Mouse (Mus musculus): Measurements from ENCODE around the gene Gsto1. TPM values are rescaled to one million over a fixed set of nuclear protein-coding genes. Genes with fewer than 3 reads are reported as not detected.

Gsto1 gene
- polyA plus RNA-seq, 1 experiment from 2014 or later = 161 TPM

DNA sequence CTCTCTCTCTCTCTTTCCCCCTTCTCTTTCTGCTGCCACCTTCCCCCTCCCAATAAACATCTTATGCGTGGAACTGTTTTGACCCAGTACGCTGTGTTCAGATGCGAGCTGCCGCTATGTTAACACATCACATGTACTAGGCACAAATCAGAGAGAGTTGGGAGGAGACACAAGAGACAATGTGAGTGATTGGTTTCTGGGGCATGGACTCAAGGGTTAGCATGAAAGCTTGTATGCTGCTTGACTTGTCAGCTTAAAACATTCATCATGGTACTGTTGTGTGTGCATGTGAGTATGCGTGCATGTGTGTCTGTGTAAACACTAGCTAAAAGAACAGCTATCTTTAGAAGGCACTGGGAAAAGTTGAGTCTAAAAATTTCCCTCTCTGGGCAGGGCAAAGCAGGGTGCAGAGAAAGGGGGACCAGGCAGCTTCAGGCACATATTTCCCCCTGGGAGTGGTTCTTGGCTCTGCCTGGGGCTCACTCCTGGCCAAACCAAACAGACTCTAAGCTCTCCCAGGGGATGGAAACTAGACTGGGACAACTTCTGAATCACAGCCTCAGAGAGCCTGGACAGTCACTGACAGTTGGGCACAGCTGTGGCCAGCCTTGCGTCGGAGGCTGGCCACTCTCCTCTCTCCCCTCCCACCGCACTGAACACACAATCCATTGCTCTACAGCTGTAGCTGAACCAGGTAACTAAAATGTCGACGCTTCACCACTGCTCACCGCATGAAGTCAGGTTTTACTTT is 37.0 kb downstream of the Gsto1 start:
- no peaks in the 10 kb centered on the region for H3K4me1 ChIP-seq (ENCODE audit: control insufficient read depth, insufficient read depth, low read length)
- H3K4me2 ChIP-seq (ENCODE audit: low read depth, low read length) = no peak overlapping the region
- 77% methylated on average over 11 of the region's 11 CpGs for WGBS
- H3K9me3 ChIP-seq (ENCODE audit: control insufficient read depth, low read length) = no peaks in the 10 kb centered on the region
- H3K36me3 ChIP-seq (ENCODE audit: control insufficient read depth, insufficient read depth, low read length) = no peaks in the 10 kb centered on the region
- H3K9ac ChIP-seq (replicated peaks; ENCODE audit: low read depth, low read length) = no peak overlapping the region
- no peaks in the 10 kb centered on the region for H3K27me3 ChIP-seq (ENCODE audit: control insufficient read depth, insufficient read depth, low read length)
- no peak overlapping the region for H3K4me3 ChIP-seq (ENCODE audit: low read depth, low read length)
- H3K27ac ChIP-seq (ENCODE audit: low read depth, low read length) = no peak overlapping the region
- no peak for ATAC-seq (ENCODE audit: low read depth)

DNA sequence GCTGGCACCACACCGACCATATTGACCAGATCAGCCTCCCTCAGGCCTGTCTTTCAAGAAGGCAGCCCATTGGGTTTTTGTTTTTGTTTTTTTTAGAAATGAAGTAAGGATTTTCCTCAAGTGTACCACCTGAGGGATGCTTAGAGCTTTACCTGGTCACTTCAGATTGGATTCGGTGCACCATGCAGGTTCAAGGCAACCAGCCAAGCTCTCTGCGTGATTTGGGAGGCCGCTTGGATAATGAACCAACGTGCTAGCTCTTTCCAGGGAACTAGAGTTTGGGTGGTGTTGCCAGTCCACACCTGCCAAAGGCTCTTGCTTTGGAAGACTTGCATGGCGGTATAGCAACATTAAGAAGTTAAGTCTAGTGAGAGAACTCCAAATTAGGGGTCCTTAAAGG is 38.3 kb downstream of the Gsto1 start:
- WGBS = 96% methylated on average over 6 of the region's 6 CpGs
- no peak overlapping the region for H3K4me2 ChIP-seq (ENCODE audit: low read depth, low read length)
- no peaks in the 10 kb centered on the region for H3K4me1 ChIP-seq (ENCODE audit: control insufficient read depth, insufficient read depth, low read length)
- no peaks in the 10 kb centered on the region for H3K36me3 ChIP-seq (ENCODE audit: control insufficient read depth, insufficient read depth, low read length)
- no peak overlapping the region for H3K4me3 ChIP-seq (ENCODE audit: low read depth, low read length)
- H3K27ac ChIP-seq (ENCODE audit: low read depth, low read length) = no peak overlapping the region
- no peak for ATAC-seq (ENCODE audit: low read depth)
- H3K27me3 ChIP-seq (ENCODE audit: control insufficient read depth, insufficient read depth, low read length) = no peaks in the 10 kb centered on the region
- H3K9ac ChIP-seq (replicated peaks; ENCODE audit: low read depth, low read length) = no peak overlapping the region
- H3K9me3 ChIP-seq (ENCODE audit: control insufficient read depth, low read length) = no peaks in the 10 kb centered on the region

DNA sequence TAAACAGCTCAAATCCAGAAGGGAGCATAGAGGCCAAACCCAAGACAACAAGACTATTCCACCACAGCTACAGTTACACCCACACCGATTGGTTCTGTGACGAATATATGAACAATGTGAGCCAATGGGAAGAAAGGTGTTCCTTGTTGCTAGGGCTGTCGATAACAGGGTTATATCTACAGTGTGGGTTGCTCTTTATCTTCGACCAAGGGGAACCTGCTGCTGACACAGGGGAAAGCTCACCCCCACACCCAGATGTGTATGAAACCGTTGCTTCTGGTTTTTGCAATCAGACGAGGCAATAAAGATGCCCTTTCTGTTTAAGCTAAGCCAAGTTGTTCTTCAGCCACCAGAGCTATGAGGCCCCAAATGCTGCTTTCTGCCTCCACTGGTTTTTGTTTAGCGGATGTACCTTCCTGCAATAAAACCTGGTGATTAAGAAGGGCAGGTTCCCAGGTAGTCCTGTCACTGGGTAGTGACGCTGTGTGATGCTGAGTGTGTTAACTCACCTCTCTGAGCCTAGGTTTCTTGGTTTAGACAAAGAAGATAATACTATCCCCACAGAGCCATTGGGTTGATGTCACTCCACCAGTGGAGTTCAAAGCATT is 43.8 kb downstream of the Gsto1 start:
- H3K4me2 ChIP-seq (ENCODE audit: low read depth, low read length) = no peak overlapping the region
- no peak overlapping the region for H3K4me3 ChIP-seq (ENCODE audit: low read depth, low read length)
- H3K4me1 ChIP-seq (ENCODE audit: control insufficient read depth, insufficient read depth, low read length) = no peaks in the 10 kb centered on the region
- H3K9me3 ChIP-seq (ENCODE audit: control insufficient read depth, low read length) = no peaks in the 10 kb centered on the region
- no peak overlapping the region for H3K27ac ChIP-seq (ENCODE audit: low read depth, low read length)
- no peak overlapping the region for H3K9ac ChIP-seq (replicated peaks; ENCODE audit: low read depth, low read length)
- no peaks in the 10 kb centered on the region for H3K27me3 ChIP-seq (ENCODE audit: control insufficient read depth, insufficient read depth, low read length)
- H3K36me3 ChIP-seq (ENCODE audit: control insufficient read depth, insufficient read depth, low read length) = no peaks in the 10 kb centered on the region
- ATAC-seq (ENCODE audit: low read depth) = no peak
- WGBS = 92% methylated on average over 8 of the region's 8 CpGs

DNA sequence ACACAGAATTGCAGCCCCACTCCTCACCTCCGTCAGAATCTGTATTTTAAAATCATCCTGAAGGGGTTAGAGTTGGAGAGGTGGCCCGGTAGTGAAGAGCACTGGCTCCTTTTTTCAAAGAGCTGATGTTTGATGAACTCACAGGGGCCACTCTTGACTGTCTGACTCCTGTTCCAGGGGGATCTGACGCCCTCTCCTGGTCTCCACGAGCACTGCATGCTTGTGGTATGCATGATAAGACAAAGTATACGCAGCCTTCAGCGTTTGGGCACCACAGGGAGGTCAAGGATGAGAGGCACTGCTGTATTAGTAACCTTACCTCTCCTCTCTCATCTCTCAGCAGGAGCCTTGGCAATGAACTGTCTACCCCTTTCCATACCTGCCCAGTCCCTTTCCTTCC is 45.2 kb downstream of the Gsto1 start:
- no peak for ATAC-seq (ENCODE audit: low read depth)
- Histone ChIP-seq H3K36me3 (ENCODE audit: control insufficient read depth, insufficient read depth, low read length) (no peaks in the 10 kb centered on the region), H3K4me3 (ENCODE audit: low read depth, low read length) (no peak overlapping the region), H3K9me3 (ENCODE audit: control insufficient read depth, low read length) (no peaks in the 10 kb centered on the region), H3K9ac (replicated peaks; ENCODE audit: low read depth, low read length) (no peak overlapping the region), H3K4me1 (ENCODE audit: control insufficient read depth, insufficient read depth, low read length) (no peaks in the 10 kb centered on the region), H3K27me3 (ENCODE audit: control insufficient read depth, insufficient read depth, low read length) (no peaks in the 10 kb centered on the region), H3K27ac (ENCODE audit: low read depth, low read length) (no peak overlapping the region), H3K4me2 (ENCODE audit: low read depth, low read length) (no peak overlapping the region)
- 63% methylated on average over 6 of the region's 6 CpGs for WGBS

DNA sequence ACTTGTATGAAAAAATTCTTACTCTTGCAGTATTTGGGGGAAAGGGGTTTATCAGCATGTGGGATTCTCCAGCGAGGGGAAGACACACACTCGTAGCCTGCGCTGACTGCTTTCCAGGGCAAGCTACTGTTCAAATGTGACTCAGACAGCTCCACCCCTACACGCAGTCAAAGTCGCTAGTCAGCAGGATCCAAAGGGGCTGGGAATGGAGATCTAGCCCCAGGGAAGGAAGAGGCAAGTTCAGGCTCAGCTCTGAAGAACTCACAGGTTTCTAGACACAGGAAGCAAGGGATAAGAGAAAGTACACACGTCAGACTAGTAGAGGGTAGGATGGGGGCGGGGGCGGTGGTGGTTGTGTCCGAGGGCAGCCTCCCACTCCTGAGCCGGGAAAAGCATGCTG is 45.8 kb downstream of the Gsto1 start:
- WGBS = 93% methylated on average over 10 of the region's 10 CpGs
- no peak overlapping the region for H3K27ac ChIP-seq (ENCODE audit: low read depth, low read length)
- H3K4me2 ChIP-seq (ENCODE audit: low read depth, low read length) = no peak overlapping the region
- H3K4me1 ChIP-seq (ENCODE audit: control insufficient read depth, insufficient read depth, low read length) = no peaks in the 10 kb centered on the region
- no peak overlapping the region for H3K4me3 ChIP-seq (ENCODE audit: low read depth, low read length)
- no peak overlapping the region for H3K9ac ChIP-seq (replicated peaks; ENCODE audit: low read depth, low read length)
- no peaks in the 10 kb centered on the region for H3K9me3 ChIP-seq (ENCODE audit: control insufficient read depth, low read length)
- no peaks in the 10 kb centered on the region for H3K27me3 ChIP-seq (ENCODE audit: control insufficient read depth, insufficient read depth, low read length)
- no peak for ATAC-seq (ENCODE audit: low read depth)
- H3K36me3 ChIP-seq (ENCODE audit: control insufficient read depth, insufficient read depth, low read length) = no peaks in the 10 kb centered on the region

DNA sequence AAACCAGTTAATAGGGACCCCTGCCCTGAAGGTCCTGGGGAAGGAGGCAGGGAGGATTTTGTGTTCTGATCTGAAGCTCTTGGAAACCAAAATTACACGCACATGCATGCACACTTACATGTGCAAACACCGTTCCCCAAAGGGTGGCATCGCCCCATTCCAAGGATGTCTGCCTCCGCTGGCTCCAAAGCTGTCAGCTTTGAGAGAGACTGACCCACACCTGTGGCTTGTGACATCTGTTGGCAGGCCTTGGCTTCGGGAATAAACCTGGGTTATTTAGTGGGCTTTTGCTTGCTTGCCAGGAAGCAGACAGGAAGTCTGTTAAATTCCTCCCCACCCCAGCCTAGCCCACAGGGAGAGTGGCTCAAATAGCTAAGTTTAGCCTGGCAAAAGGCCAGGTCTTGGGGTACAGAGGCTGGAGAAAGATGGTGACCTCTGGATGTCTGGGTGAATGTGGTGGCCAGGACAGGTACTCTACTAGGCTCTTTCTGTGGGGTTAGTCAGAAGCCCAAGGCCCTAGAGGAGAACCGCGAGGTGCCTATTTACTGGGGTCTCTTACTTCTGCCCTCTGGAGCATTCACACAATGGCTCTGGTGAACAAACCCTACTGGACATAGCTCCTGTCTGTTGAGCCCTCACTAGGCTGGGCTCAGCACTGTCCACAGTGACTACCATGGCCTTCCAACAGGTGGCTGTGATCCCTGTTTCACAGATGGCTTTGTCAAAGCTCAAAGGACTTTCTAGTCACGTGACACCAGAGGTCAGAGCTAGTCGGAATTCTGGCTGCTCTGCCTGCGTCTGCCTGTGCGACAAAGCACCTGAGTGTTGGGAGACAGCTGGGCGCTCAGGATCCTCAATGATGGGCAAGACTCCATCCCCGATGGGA is 47.8 kb downstream of the Gsto1 start:
- Histone ChIP-seq H3K27ac (ENCODE audit: low read depth, low read length) (no peak overlapping the region), H3K4me2 (ENCODE audit: low read depth, low read length) (no peak overlapping the region), H3K9me3 (ENCODE audit: control insufficient read depth, low read length) (no peaks in the 10 kb centered on the region), H3K4me3 (ENCODE audit: low read depth, low read length) (no peak overlapping the region), H3K27me3 (ENCODE audit: control insufficient read depth, insufficient read depth, low read length) (no peaks in the 10 kb centered on the region), H3K9ac (replicated peaks; ENCODE audit: low read depth, low read length) (no peak overlapping the region), H3K36me3 (ENCODE audit: control insufficient read depth, insufficient read depth, low read length) (no peaks in the 10 kb centered on the region), H3K4me1 (ENCODE audit: control insufficient read depth, insufficient read depth, low read length) (no peaks in the 10 kb centered on the region)
- 77% methylated on average over 13 of the region's 13 CpGs for WGBS
- ATAC-seq (ENCODE audit: low read depth) = 0 out of 2 replicates have a peak, but pooled peaks have one; percentile 9

DNA sequence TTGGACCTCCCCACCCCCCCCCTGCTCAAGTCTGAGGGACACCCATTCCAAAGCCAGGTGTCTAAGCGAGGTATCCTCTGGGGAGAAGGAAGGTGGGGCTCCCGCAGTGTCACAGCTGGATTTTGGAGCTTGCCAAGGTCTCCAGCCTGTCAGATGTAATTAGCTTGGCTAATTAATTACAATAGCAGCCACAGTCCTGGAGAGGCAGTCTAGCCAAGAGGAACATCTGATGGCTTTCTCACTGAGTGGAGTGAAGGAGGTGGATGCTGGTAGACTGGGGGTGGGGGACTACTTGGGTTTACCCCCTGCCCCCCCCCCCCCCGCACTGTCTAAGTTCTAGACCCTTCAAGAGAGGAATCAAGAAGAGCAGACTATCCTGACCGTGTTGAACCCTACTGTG is 48.9 kb downstream of the Gsto1 start:
- H3K9me3 ChIP-seq (ENCODE audit: control insufficient read depth, low read length) = no peaks in the 10 kb centered on the region
- no peak for ATAC-seq (ENCODE audit: low read depth)
- WGBS = 60% methylated on average over 4 of the region's 4 CpGs
- H3K36me3 ChIP-seq (ENCODE audit: control insufficient read depth, insufficient read depth, low read length) = no peaks in the 10 kb centered on the region
- H3K4me1 ChIP-seq (ENCODE audit: control insufficient read depth, insufficient read depth, low read length) = no peaks in the 10 kb centered on the region
- no peak overlapping the region for H3K9ac ChIP-seq (replicated peaks; ENCODE audit: low read depth, low read length)
- no peak overlapping the region for H3K4me2 ChIP-seq (ENCODE audit: low read depth, low read length)
- H3K27me3 ChIP-seq (ENCODE audit: control insufficient read depth, insufficient read depth, low read length) = no peaks in the 10 kb centered on the region
- no peak overlapping the region for H3K27ac ChIP-seq (ENCODE audit: low read depth, low read length)
- no peak overlapping the region for H3K4me3 ChIP-seq (ENCODE audit: low read depth, low read length)

DNA sequence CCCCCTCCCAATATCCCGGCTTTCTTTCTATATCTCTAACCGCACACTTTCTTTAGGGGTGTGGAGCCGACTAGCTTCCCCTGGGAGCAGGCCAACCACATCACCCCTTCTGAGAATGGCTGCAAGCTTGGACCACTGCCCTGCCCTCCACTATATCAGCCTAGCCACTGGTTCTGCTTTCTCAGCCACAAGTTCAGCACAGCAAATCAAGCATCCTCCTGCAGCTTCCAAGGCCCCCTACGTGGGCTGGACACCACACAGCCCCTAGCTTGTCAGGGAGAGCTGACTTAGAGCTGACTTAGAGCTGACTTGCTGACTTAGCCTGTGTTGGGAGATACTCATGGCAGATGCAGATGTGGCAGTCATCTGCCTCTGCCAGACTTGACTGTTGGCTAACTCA is 50.3 kb downstream of the Gsto1 start:
- ATAC-seq (ENCODE audit: low read depth) = no peak
- no peaks in the 10 kb centered on the region for H3K9me3 ChIP-seq (ENCODE audit: control insufficient read depth, low read length)
- 78% methylated on average over 4 of the region's 4 CpGs for WGBS
- no peaks in the 10 kb centered on the region for H3K27me3 ChIP-seq (ENCODE audit: control insufficient read depth, insufficient read depth, low read length)
- no peak overlapping the region for H3K9ac ChIP-seq (replicated peaks; ENCODE audit: low read depth, low read length)
- H3K36me3 ChIP-seq (ENCODE audit: control insufficient read depth, insufficient read depth, low read length) = no peaks in the 10 kb centered on the region
- peaks cover 6% of the 10 kb centered on the region; the same call in 1 of the 2 replicates for H3K4me1 ChIP-seq (ENCODE audit: control insufficient read depth, insufficient read depth, low read length)
- no peak overlapping the region for H3K27ac ChIP-seq (ENCODE audit: low read depth, low read length)
- H3K4me2 ChIP-seq (ENCODE audit: low read depth, low read length) = no peak overlapping the region
- no peak overlapping the region for H3K4me3 ChIP-seq (ENCODE audit: low read depth, low read length)

DNA sequence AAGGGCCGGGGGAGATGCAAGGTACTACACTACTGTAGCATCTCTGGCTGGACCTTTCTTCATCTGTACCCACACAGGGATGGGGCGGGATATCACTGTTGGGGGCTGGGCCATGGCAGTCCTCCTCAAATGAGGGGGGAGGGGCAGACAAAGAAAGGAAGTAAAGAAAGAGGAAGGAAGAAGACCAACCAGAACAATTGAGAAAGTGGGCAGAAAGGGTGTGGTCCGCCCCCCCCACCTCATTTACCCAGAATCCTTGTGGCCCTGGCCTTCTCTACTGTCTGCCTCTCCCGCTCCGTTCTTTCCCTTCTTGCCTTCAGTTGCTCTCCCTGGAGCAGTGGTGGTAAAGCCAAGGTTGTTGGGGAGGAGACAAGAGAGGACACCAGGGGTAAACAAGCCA is 50.8 kb downstream of the Gsto1 start:
- Histone ChIP-seq H3K4me2 (ENCODE audit: low read depth, low read length) (no peak overlapping the region), H3K9me3 (ENCODE audit: control insufficient read depth, low read length) (no peaks in the 10 kb centered on the region), H3K4me1 (ENCODE audit: control insufficient read depth, insufficient read depth, low read length) (peaks cover 6% of the 10 kb centered on the region; the same call in 1 of the 2 replicates), H3K27ac (ENCODE audit: low read depth, low read length) (no peak overlapping the region), H3K36me3 (ENCODE audit: control insufficient read depth, insufficient read depth, low read length) (no peaks in the 10 kb centered on the region), H3K4me3 (ENCODE audit: low read depth, low read length) (no peak overlapping the region), H3K27me3 (ENCODE audit: control insufficient read depth, insufficient read depth, low read length) (no peaks in the 10 kb centered on the region), H3K9ac (replicated peaks; ENCODE audit: low read depth, low read length) (no peak overlapping the region)
- 93% methylated on average over 5 of the region's 5 CpGs for WGBS
- no peak for ATAC-seq (ENCODE audit: low read depth)

All from neural tube, embryonic 14.5 days (tissue).